Mouse (Mus musculus) heart, adult 2 months (tissue): ENCODE results near the gene Arhgef17. TPM values are rescaled to one million over a fixed set of nuclear protein-coding genes. Genes with fewer than 3 reads are reported as not detected.

Experiments used
- DNase-seq, 2 experiments: peaks; one replicate each; pipeline ENCODE4 v3.0.0; 2021
- H3K27ac ChIP-seq: fragments of 200-600 bp; 2 replicates; pipeline ENCODE4 v1.8.1; 2022
- H3K27me3 ChIP-seq: fragments of 200-500 bp; 2 replicates; pipeline ENCODE4 v1.6.1; 2012; ENCODE audit warnings: mild to moderate bottlenecking, low read length, inconsistent platforms, mixed read lengths; ENCODE audit not compliant: control insufficient read depth, insufficient read depth
- H3K36me3 ChIP-seq: fragments of 200-500 bp; 2 replicates; pipeline ENCODE4 v1.6.1; 2012; ENCODE audit warnings: low read length, inconsistent platforms; ENCODE audit not compliant: control insufficient read depth, insufficient read depth
- H3K4me1 ChIP-seq: fragments of 200-500 bp; 2 replicates; pipeline ENCODE4 v1.6.1; 2011; ENCODE audit warnings: low read length; ENCODE audit not compliant: control insufficient read depth, insufficient read depth
- H3K4me3 ChIP-seq: fragments of 200-600 bp; 2 replicates; pipeline ENCODE4 v1.8.1; 2022
- H3K79me2 ChIP-seq: fragments of 200-500 bp; replicated peaks from 2 replicates; pipeline ENCODE4 v1.6.1; 2012; ENCODE audit warnings: mild to moderate bottlenecking, inconsistent platforms, low read length, moderate library complexity, mixed read lengths; ENCODE audit not compliant: control insufficient read depth, insufficient read depth
- H3K9ac ChIP-seq: fragments of 200-500 bp; 2 replicates; pipeline ENCODE4 v1.6.1; 2012; ENCODE audit warnings: low read depth, mild to moderate bottlenecking, control low read depth, inconsistent platforms, low read length, mixed read lengths
- CTCF ChIP-seq: fragments of 200-600 bp; IDR thresholded peaks from 2 replicates; pipeline ENCODE4 v1.8.1; 2022; ENCODE audit warnings: antibody characterized with exemption, mild to moderate bottlenecking, moderate library complexity
- EP300 ChIP-seq: fragments of 200-500 bp; IDR thresholded peaks from 2 replicates; pipeline ENCODE4 v1.6.1; 2011; ENCODE audit warnings: low read depth, low read length, control low read depth; ENCODE audit not compliant: insufficient read depth
- POLR2A ChIP-seq: fragments of 200-500 bp; IDR thresholded peaks from 2 replicates; pipeline ENCODE4 v1.6.1; 2011; ENCODE audit warnings: mild to moderate bottlenecking, low read depth, low read length, control low read depth; ENCODE audit not compliant: insufficient read depth
- WGBS: fragments of 180-500 bp; shearing (Covaris S2); methylation state at CpG from one replicate; pipeline ENCODE4 v1.1.7; 2018; 5-methylcytosine and 5-hydroxymethylcytosine counted together
- intact Hi-C: fragments of 180-260 bp; cut with DNase I; formaldehyde crosslinking; loops from one replicate; pipeline ENCODE4 v1.15.1; 2025
- polyA plus RNA-seq: library from polyadenylated mRNA; depleted of rRNA; stranded (reverse); fragments of >200 nt; gene quantifications from 2 replicates; pipeline ENCODE4 v1.2.3, GENCODE M21; 2012
- total RNA-seq, 2 experiments: library from RNA; stranded (reverse); gene quantifications; 2 replicates each; pipeline ENCODE4 v1.2.3; 2021

The Arhgef17 gene
- total and polyA plus RNA-seq, 3 experiments: 23.4 to 28.4 (median 26.2) TPM

DNA sequence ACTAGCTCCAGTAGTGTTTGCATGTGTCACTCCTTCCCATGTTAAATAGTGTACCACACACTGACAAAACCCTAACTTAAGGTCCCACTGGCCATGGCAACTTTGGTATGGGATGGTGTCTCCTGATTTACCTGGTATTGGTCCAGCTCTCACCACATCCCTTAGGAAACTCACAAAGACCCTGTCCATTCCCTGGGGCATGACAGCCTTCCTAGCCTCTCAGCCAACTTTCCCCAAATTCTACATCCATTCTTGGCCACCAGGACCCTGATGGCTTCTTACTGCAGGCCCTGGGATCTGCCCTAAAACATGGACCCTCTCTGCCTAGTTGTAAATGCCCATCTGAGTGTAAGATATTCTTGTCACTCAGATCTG is 86.9 kb downstream of the Arhgef17 start:
- H3K27me3 ChIP-seq: no peaks in the 10 kb centered on the region
- no peak overlapping the region for H3K9ac ChIP-seq
- no peak for TF ChIP-seq POLR2A
- TF ChIP-seq EP300: no peak
- TF ChIP-seq CTCF: no peak
- no peak for DNase-seq
- no peaks in the 10 kb centered on the region for H3K36me3 ChIP-seq
- peak overlapping the region; percentile 44 for H3K27ac ChIP-seq
- H3K4me3 ChIP-seq: no peak overlapping the region
- no peaks in the 10 kb centered on the region for H3K79me2 ChIP-seq
- intact Hi-C loops: no loop called here
- peaks cover 6% of the 10 kb centered on the region for H3K4me1 ChIP-seq

DNA sequence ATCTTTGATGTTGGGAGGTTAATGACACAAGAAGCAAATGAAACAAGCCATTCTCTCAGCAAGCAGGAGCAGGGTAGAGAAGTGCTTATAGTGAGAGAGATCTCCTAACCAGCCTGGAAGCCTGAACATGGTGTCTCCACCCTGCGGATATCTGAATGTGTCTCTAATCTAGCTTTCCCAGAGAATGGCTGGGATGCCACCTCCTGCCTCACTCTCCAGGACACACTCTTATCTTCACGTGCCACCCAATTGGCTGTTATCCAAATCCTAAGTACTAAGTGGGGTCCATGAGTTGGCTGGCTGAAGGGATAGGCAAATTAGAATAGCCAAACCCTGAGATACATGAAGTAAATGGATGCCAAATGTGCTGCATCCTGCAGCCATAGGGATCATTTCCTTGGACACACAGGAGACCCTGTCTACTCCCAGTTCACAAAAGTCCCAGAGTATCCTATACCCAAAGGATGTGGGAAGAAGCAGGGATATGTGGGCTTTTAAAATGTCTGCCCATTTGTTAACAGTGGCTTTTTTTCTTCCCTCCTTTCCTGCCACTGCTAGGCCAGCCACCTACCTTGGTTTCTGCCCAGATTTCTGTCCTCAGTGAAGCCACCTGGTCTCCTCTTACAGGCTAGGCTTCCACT is 87.4 kb downstream of the Arhgef17 start:
- intact Hi-C loops: no loop called here

DNA sequence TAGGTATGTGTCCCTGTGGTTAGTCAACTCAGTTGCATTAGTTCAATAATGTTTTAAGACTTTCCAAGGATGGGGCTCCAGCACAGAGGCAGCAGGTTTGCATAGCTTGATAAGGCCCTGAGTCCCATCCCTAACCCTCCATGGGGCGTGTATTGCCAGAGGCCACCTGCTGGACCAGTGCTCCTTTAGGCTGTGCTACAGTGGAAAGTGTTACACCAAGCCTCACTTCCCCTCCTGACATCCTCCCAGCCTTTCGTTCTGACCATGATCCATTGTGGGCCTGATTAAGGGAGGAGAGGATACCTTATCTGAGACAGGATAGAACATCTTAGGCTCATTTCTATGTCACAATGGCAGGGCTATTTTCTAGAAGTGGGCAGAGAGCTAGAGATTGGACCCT is 88.0 kb downstream of the Arhgef17 start:
- H3K79me2 ChIP-seq: no peaks in the 10 kb centered on the region
- no peaks in the 10 kb centered on the region for H3K36me3 ChIP-seq
- H3K9ac ChIP-seq: no peak overlapping the region
- no peak for TF ChIP-seq POLR2A
- no peak for TF ChIP-seq CTCF
- no peak for TF ChIP-seq EP300
- H3K4me3 ChIP-seq: no peak overlapping the region
- H3K27me3 ChIP-seq: no peaks in the 10 kb centered on the region
- peaks cover 6% of the 10 kb centered on the region for H3K4me1 ChIP-seq
- no peak for DNase-seq
- intact Hi-C loops: no loop called here
- 71% methylated on average over 2 of the region's 2 CpGs for WGBS
- H3K27ac ChIP-seq: no peak overlapping the region

More for the DNA sequence above, 87.4 kb downstream of the Arhgef17 start:
- DNase-seq: no peak
- H3K27me3 ChIP-seq: no peaks in the 10 kb centered on the region
- WGBS: 35% methylated on average over 2 of the region's 2 CpGs
- no peak overlapping the region for H3K27ac ChIP-seq
- no peak for TF ChIP-seq EP300
- no peak for TF ChIP-seq CTCF
- no peak for TF ChIP-seq POLR2A
- H3K9ac ChIP-seq: no peak overlapping the region
- H3K79me2 ChIP-seq: no peaks in the 10 kb centered on the region
- H3K4me3 ChIP-seq: no peak overlapping the region
- H3K36me3 ChIP-seq: no peaks in the 10 kb centered on the region
- peaks cover 6% of the 10 kb centered on the region for H3K4me1 ChIP-seq

DNA sequence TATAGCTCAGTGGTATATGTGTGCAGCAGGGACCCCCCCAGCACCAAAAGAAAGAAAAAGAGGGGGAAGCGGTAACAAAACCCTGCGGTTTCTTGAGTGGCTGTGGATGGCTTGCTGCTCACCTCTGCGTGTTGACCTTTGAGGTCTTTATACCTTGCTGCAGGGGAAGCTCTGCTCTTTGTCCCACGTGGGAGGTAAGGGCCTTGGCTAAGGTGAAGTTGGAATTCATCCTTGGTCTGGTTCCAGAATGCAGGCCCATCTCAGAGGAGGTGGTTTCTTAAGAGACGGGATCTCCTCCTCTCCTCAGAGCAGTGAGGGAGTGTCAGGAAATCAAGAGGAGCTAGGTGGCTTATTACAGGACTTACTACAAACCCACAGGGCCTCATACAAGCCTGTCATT is 89.7 kb downstream of the Arhgef17 start:
- Histone ChIP-seq H3K27ac (no peak overlapping the region), H3K27me3 (no peaks in the 10 kb centered on the region), H3K9ac (no peak overlapping the region), H3K36me3 (no peaks in the 10 kb centered on the region), H3K4me1 (peaks cover 8% of the 10 kb centered on the region), H3K79me2 (no peaks in the 10 kb centered on the region), H3K4me3 (no peak overlapping the region)
- intact Hi-C loops: no loop called here
- 89% methylated on average over 5 of the region's 5 CpGs for WGBS
- no peak for TF ChIP-seq EP300
- DNase-seq: no peak

GRCm38 (mm10) chr7:100841608-100842007 is 90.3 kb downstream of the Arhgef17 start:
- intact Hi-C loops: no loop called here
- Histone ChIP-seq H3K9ac (no peak overlapping the region), H3K4me3 (no peak overlapping the region), H3K36me3 (no peaks in the 10 kb centered on the region), H3K27ac (no peak overlapping the region), H3K79me2 (no peaks in the 10 kb centered on the region), H3K27me3 (no peaks in the 10 kb centered on the region), H3K4me1 (peaks cover 8% of the 10 kb centered on the region)
- DNase-seq: no peak
- WGBS: 90% methylated on average over 6 of the region's 6 CpGs
- no peak for TF ChIP-seq CTCF
- no peak for TF ChIP-seq POLR2A
- TF ChIP-seq EP300: no peak

DNA sequence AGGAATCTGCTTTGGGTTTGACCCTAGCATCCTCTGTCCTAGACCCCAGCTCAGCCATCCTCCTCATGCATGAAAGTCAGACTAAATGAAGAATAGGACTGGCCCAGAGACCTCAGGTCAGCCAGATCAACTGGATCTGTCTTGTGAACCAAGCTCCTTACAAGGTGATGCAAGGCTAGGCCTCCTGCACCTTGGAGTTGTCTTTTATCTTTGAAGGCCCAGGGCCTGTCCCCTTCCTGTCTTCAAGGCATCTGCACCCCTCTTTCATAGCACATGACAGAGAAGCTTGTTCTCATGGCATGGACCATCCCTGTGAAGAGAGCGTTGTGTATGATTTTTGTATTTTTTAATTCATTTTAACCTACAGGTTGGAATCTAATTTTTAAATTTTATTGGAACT is 91.0 kb downstream of the Arhgef17 start:
- H3K27ac ChIP-seq: no peak overlapping the region
- no peak overlapping the region for H3K4me3 ChIP-seq
- no peaks in the 10 kb centered on the region for H3K36me3 ChIP-seq
- no peaks in the 10 kb centered on the region for H3K79me2 ChIP-seq
- 98% methylated on average over 1 of the region's 1 CpGs for WGBS
- no peak overlapping the region for H3K9ac ChIP-seq
- intact Hi-C loops: no loop called here
- peaks cover 8% of the 10 kb centered on the region for H3K4me1 ChIP-seq
- no peak for DNase-seq
- TF ChIP-seq POLR2A (no peak), CTCF (no peak), EP300 (no peak)
- no peaks in the 10 kb centered on the region for H3K27me3 ChIP-seq
